Mouse (Mus musculus) cerebellum, postnatal 36 days (tissue): ENCODE measurements at regions not wholly inside any gene's neighbourhood (a gene's known extent, or its start where the extent isn't known, plus 50 kb on each side); places are given as distances from the start of the nearest gene placed in this dataset.

Experiments used
- DNase-seq, 2 experiments: peaks; one replicate each; pipeline ENCODE4 v3.0.0; 2021 to 2022; ENCODE audit warnings: mixed read lengths in 2 of 2

- no peak for DNase-seq
Measured at GRCm38 (mm10) chr17:72782775-72783174, 53.5 kb upstream of the Ypel5 start.

GRCm38 (mm10) chr17:72781786-72782185, 54.5 kb upstream of the Ypel5 start:
- DNase-seq = peak; percentile 70 to 80

GRCm38 (mm10) chr17:72768266-72768665, 68.0 kb upstream of the Ypel5 start:
- DNase-seq = no peak

GRCm38 (mm10) chr17:72760937-72761336, 75.3 kb upstream of the Ypel5 start:
- no peak for DNase-seq

- no peak for DNase-seq
Measured at GRCm38 (mm10) chr17:72746411-72746810, 89.8 kb upstream of the Ypel5 start.

- no peak for DNase-seq
Measured at GRCm38 (mm10) chr17:72733006-72733405, 103.2 kb upstream of the Ypel5 start.

- no peak for DNase-seq
Measured at GRCm38 (mm10) chr17:72731691-72732090, 104.6 kb upstream of the Ypel5 start.

GRCm38 (mm10) chr17:72731175-72731574, 105.1 kb upstream of the Ypel5 start:
- no peak for DNase-seq

GRCm38 (mm10) chr17:72720753-72721152, 115.5 kb upstream of the Ypel5 start:
- no peak for DNase-seq

GRCm38 (mm10) chr17:72719618-72720017, 115.2 kb upstream of the Alk start:
- DNase-seq = no peak

GRCm38 (mm10) chr17:72691630-72692029, 87.2 kb upstream of the Alk start:
- no peak for DNase-seq

- DNase-seq = no peak
Measured at GRCm38 (mm10) chr17:72689606-72690005, 85.2 kb upstream of the Alk start.

- DNase-seq = no peak
Measured at GRCm38 (mm10) chr17:72688800-72689199, 84.4 kb upstream of the Alk start.

- DNase-seq = no peak
Measured at GRCm38 (mm10) chr17:72674658-72675057, 70.2 kb upstream of the Alk start.

- no peak for DNase-seq
Measured at GRCm38 (mm10) chr17:72672010-72672409, 67.6 kb upstream of the Alk start.

GRCm38 (mm10) chr17:72666961-72667360, 62.5 kb upstream of the Alk start:
- DNase-seq = no peak

GRCm38 (mm10) chr17:72661678-72662077, 57.3 kb upstream of the Alk start:
- DNase-seq = no peak

- DNase-seq = no peak
Measured at GRCm38 (mm10) chr17:72658744-72659143, 54.3 kb upstream of the Alk start.

- DNase-seq = no peak
Measured at GRCm38 (mm10) chr17:72657826-72658225, 53.4 kb upstream of the Alk start.
